Mouse (Mus musculus): ENCODE measurements at regions not wholly inside any gene's neighbourhood (a gene's known extent, or its start where the extent isn't known, plus 50 kb on each side); places are given as distances from the start of the nearest gene placed in this dataset.

- no peaks in the 10 kb centered on the region for H3K9me3 ChIP-seq (replicated peaks; ENCODE audit: control insufficient read depth, low read length)
- no peak overlapping the region for H3K9ac ChIP-seq (ENCODE audit: low read length)
- no peaks in the 10 kb centered on the region for H3K27me3 ChIP-seq (ENCODE audit: control insufficient read depth, insufficient read depth, low read length)
- no peaks in the 10 kb centered on the region for H3K36me3 ChIP-seq (ENCODE audit: control insufficient read depth, insufficient read depth, low read length)
- no peak overlapping the region for H3K4me2 ChIP-seq (ENCODE audit: low read depth, low read length)
- H3K4me3 ChIP-seq (replicated peaks; ENCODE audit: low read length): no peak overlapping the region
- WGBS: 82% methylated on average over 3 of the region's 3 CpGs
- no peaks in the 10 kb centered on the region for H3K4me1 ChIP-seq (ENCODE audit: control insufficient read depth, insufficient read depth, low read length)
- no peak for ATAC-seq (ENCODE audit: insufficient read depth, low FRiP score)
- H3K27ac ChIP-seq (ENCODE audit: low read length): no peak overlapping the region
Observed at GRCm38 (mm10) chr16:76530886-76531285, 157.3 kb upstream of the Nrip1 start.

- Histone ChIP-seq H3K36me3 (ENCODE audit: control insufficient read depth, insufficient read depth, low read length) (no peaks in the 10 kb centered on the region), H3K4me3 (replicated peaks; ENCODE audit: low read length) (no peak overlapping the region), H3K4me1 (ENCODE audit: control insufficient read depth, insufficient read depth, low read length) (no peaks in the 10 kb centered on the region), H3K27ac (ENCODE audit: low read length) (no peak overlapping the region), H3K27me3 (ENCODE audit: control insufficient read depth, insufficient read depth, low read length) (no peaks in the 10 kb centered on the region), H3K4me2 (ENCODE audit: low read depth, low read length) (no peak overlapping the region), H3K9me3 (replicated peaks; ENCODE audit: control insufficient read depth, low read length) (no peaks in the 10 kb centered on the region), H3K9ac (ENCODE audit: low read length) (no peak overlapping the region)
- 97% methylated on average over 4 of the region's 4 CpGs for WGBS
- ATAC-seq (ENCODE audit: insufficient read depth, low FRiP score): no peak
Observed at GRCm38 (mm10) chr16:76529613-76530012, 156.0 kb upstream of the Nrip1 start.

- WGBS: 87% methylated on average over 6 of the region's 6 CpGs
Observed at GRCm38 (mm10) chr16:76527106-76527949, 153.7 kb upstream of the Nrip1 start.

GRCm38 (mm10) chr16:76525563-76525962 is 151.9 kb upstream of the Nrip1 start:
- H3K9ac ChIP-seq (ENCODE audit: low read length): no peak overlapping the region
- no peak overlapping the region for H3K4me2 ChIP-seq (ENCODE audit: low read depth, low read length)
- 79% methylated on average over 5 of the region's 5 CpGs for WGBS
- no peaks in the 10 kb centered on the region for H3K9me3 ChIP-seq (replicated peaks; ENCODE audit: control insufficient read depth, low read length)
- ATAC-seq (ENCODE audit: insufficient read depth, low FRiP score): no peak
- no peaks in the 10 kb centered on the region for H3K4me1 ChIP-seq (ENCODE audit: control insufficient read depth, insufficient read depth, low read length)
- H3K27me3 ChIP-seq (ENCODE audit: control insufficient read depth, insufficient read depth, low read length): no peaks in the 10 kb centered on the region
- H3K27ac ChIP-seq (ENCODE audit: low read length): no peak overlapping the region
- no peak overlapping the region for H3K4me3 ChIP-seq (replicated peaks; ENCODE audit: low read length)
- no peaks in the 10 kb centered on the region for H3K36me3 ChIP-seq (ENCODE audit: control insufficient read depth, insufficient read depth, low read length)

More at GRCm38 (mm10) chr16:76527106-76527949, 153.7 kb upstream of the Nrip1 start:
- ATAC-seq (ENCODE audit: insufficient read depth, low FRiP score): no peak
- Histone ChIP-seq H3K36me3 (ENCODE audit: control insufficient read depth, insufficient read depth, low read length) (no peaks in the 10 kb centered on the region), H3K9me3 (replicated peaks; ENCODE audit: control insufficient read depth, low read length) (no peaks in the 10 kb centered on the region), H3K27ac (ENCODE audit: low read length) (no peak overlapping the region), H3K4me3 (replicated peaks; ENCODE audit: low read length) (no peak overlapping the region), H3K9ac (ENCODE audit: low read length) (no peak overlapping the region), H3K4me2 (ENCODE audit: low read depth, low read length) (no peak overlapping the region), H3K27me3 (ENCODE audit: control insufficient read depth, insufficient read depth, low read length) (no peaks in the 10 kb centered on the region), H3K4me1 (ENCODE audit: control insufficient read depth, insufficient read depth, low read length) (no peaks in the 10 kb centered on the region)

- no peaks in the 10 kb centered on the region for H3K36me3 ChIP-seq (ENCODE audit: control insufficient read depth, insufficient read depth, low read length)
- 64% methylated on average over 4 of the region's 4 CpGs for WGBS
- H3K4me2 ChIP-seq (ENCODE audit: low read depth, low read length): no peak overlapping the region
Observed at GRCm38 (mm10) chr16:76524921-76525320, 151.3 kb upstream of the Nrip1 start.

DNA sequence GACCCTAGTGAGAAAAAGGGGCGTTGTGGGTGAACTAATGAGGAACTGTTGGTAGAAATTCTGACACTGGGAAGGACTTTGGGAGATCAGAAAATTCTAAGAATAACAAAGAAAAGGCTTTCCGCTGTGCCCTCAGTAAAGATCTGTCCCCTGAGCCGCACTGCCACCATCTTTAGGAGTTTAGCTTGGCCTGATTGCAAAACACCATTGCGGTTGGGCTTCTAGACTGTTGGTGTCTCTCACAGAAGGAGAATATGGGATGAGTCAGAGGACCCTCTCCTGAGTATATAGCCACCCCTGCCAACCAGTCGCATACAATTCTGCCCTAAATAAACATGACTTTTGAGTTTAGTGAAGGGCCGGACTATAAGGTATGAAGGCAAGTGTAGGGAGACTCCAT is 147.5 kb upstream of the Nrip1 start:
- Histone ChIP-seq H3K9me3 (replicated peaks; ENCODE audit: control insufficient read depth, low read length) (no peaks in the 10 kb centered on the region), H3K36me3 (ENCODE audit: control insufficient read depth, insufficient read depth, low read length) (no peaks in the 10 kb centered on the region), H3K4me1 (ENCODE audit: control insufficient read depth, insufficient read depth, low read length) (no peaks in the 10 kb centered on the region), H3K27ac (ENCODE audit: low read length) (no peak overlapping the region), H3K4me2 (ENCODE audit: low read depth, low read length) (no peak overlapping the region), H3K9ac (ENCODE audit: low read length) (no peak overlapping the region), H3K4me3 (replicated peaks; ENCODE audit: low read length) (no peak overlapping the region), H3K27me3 (ENCODE audit: control insufficient read depth, insufficient read depth, low read length) (no peaks in the 10 kb centered on the region)
- ATAC-seq (ENCODE audit: insufficient read depth, low FRiP score): no peak
- WGBS: 90% methylated on average over 6 of the region's 6 CpGs

More at GRCm38 (mm10) chr16:76524921-76525320, 151.3 kb upstream of the Nrip1 start:
- Histone ChIP-seq H3K9ac (ENCODE audit: low read length) (no peak overlapping the region), H3K4me3 (replicated peaks; ENCODE audit: low read length) (no peak overlapping the region), H3K4me1 (ENCODE audit: control insufficient read depth, insufficient read depth, low read length) (no peaks in the 10 kb centered on the region), H3K9me3 (replicated peaks; ENCODE audit: control insufficient read depth, low read length) (no peaks in the 10 kb centered on the region), H3K27ac (ENCODE audit: low read length) (no peak overlapping the region), H3K27me3 (ENCODE audit: control insufficient read depth, insufficient read depth, low read length) (no peaks in the 10 kb centered on the region)
- no peak for ATAC-seq (ENCODE audit: insufficient read depth, low FRiP score)

DNA sequence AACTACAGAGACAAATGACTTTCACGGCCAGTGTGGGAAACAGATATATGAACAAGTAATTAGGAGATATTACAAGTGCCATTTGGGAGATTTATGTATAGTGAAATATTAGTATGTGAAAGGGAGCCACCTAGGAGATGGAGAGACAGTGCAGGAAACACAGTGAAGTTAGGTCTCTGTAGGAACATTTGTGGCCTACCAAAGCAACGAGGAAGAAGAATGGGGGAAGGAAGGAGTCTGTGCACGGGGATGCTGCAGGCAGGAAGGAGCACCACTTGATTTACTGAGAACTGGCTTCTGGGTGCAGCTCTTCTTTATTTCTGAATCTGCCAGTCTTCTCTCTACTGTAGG is 147.0 kb upstream of the Nrip1 start:
- Histone ChIP-seq H3K9ac (ENCODE audit: low read length) (no peak overlapping the region), H3K9me3 (replicated peaks; ENCODE audit: control insufficient read depth, low read length) (no peaks in the 10 kb centered on the region), H3K27me3 (ENCODE audit: control insufficient read depth, insufficient read depth, low read length) (no peaks in the 10 kb centered on the region), H3K4me1 (ENCODE audit: control insufficient read depth, insufficient read depth, low read length) (no peaks in the 10 kb centered on the region), H3K4me2 (ENCODE audit: low read depth, low read length) (no peak overlapping the region), H3K27ac (ENCODE audit: low read length) (no peak overlapping the region), H3K4me3 (replicated peaks; ENCODE audit: low read length) (no peak overlapping the region), H3K36me3 (ENCODE audit: control insufficient read depth, insufficient read depth, low read length) (no peaks in the 10 kb centered on the region)
- no peak for ATAC-seq (ENCODE audit: insufficient read depth, low FRiP score)
- 50% methylated on average over 3 of the region's 3 CpGs for WGBS

GRCm38 (mm10) chr16:76519911-76520642 is 146.4 kb upstream of the Nrip1 start:
- no peaks in the 10 kb centered on the region for H3K9me3 ChIP-seq (replicated peaks; ENCODE audit: control insufficient read depth, low read length)
- ATAC-seq (ENCODE audit: insufficient read depth, low FRiP score): no peak
- H3K36me3 ChIP-seq (ENCODE audit: control insufficient read depth, insufficient read depth, low read length): no peaks in the 10 kb centered on the region
- no peaks in the 10 kb centered on the region for H3K4me1 ChIP-seq (ENCODE audit: control insufficient read depth, insufficient read depth, low read length)
- H3K27ac ChIP-seq (ENCODE audit: low read length): no peak overlapping the region
- H3K4me2 ChIP-seq (ENCODE audit: low read depth, low read length): no peak overlapping the region
- WGBS: 83% methylated on average over 10 of the region's 10 CpGs
- no peak overlapping the region for H3K4me3 ChIP-seq (replicated peaks; ENCODE audit: low read length)
- no peaks in the 10 kb centered on the region for H3K27me3 ChIP-seq (ENCODE audit: control insufficient read depth, insufficient read depth, low read length)
- H3K9ac ChIP-seq (ENCODE audit: low read length): no peak overlapping the region

DNA sequence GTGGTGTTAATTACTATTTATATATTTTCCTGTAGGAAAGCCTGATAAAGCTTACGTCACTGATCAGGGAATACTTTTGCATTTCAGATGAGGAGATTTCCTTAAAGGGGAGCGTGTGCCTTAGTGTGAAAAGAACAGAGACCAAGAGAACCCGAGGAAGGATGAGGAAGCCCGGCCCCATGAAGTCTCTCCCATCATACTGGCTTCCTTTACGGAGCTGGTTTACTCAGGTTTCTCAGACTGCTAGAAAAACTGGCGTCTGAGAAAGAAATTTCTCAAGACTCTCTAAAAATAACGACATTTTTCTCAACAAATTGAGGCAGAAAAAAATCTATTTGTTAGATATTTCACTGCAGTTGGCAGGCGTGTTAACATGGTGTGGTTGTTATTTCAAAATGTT is 137.2 kb upstream of the Nrip1 start:
- Histone ChIP-seq H3K27me3 (ENCODE audit: control insufficient read depth, insufficient read depth, low read length) (no peaks in the 10 kb centered on the region), H3K27ac (ENCODE audit: low read length) (no peak overlapping the region), H3K9me3 (replicated peaks; ENCODE audit: control insufficient read depth, low read length) (no peaks in the 10 kb centered on the region), H3K9ac (ENCODE audit: low read length) (no peak overlapping the region), H3K4me1 (ENCODE audit: control insufficient read depth, insufficient read depth, low read length) (no peaks in the 10 kb centered on the region), H3K36me3 (ENCODE audit: control insufficient read depth, insufficient read depth, low read length) (no peaks in the 10 kb centered on the region), H3K4me2 (ENCODE audit: low read depth, low read length) (peak overlapping the region; percentile 36; the same call in 1 of the 2 replicates), H3K4me3 (replicated peaks; ENCODE audit: low read length) (no peak overlapping the region)
- WGBS: 47% methylated on average over 8 of the region's 8 CpGs
- no peak for ATAC-seq (ENCODE audit: insufficient read depth, low FRiP score)
